Mouse (Mus musculus): ENCODE results near the gene Nfrkb. TPM values are rescaled to one million over a fixed set of nuclear protein-coding genes. Genes with fewer than 3 reads are reported as not detected.
A peak's percentile ranks its signal among the peaks of the same experiment; 100 is the strongest.

Nfrkb gene
- polyA plus RNA-seq, 1 experiment from 2014 or later, result 25.8 TPM

GRCm38 (mm10) chr9:31384786-31385499 is 1.0 kb upstream of the Nfrkb start:
- Histone ChIP-seq H3K4me3 (no peak overlapping the region), H3K36me3 (0 out of 2 replicates have a peak, but pooled peaks cover 5% of the 10 kb centered on the region), H3K27ac (no peak overlapping the region), H3K9ac (no peak overlapping the region), H3K4me1 (peaks cover 10% of the 10 kb centered on the region; the same call in 1 of the 2 replicates), H3K4me2 (replicated peaks) (no peak overlapping the region; the same call in 1 of the 2 replicates), H3K9me3 (no peaks in the 10 kb centered on the region), H3K27me3 (no peaks in the 10 kb centered on the region)
- WGBS, result 86% methylated on average over 17 of the region's 17 CpGs
- ATAC-seq (ENCODE audit: insufficient number of reproducible peaks, insufficient read depth, low FRiP score, low TSS enrichment), result no peak

GRCm38 (mm10) chr9:31385500-31385869 is 507 bp upstream of the Nfrkb start:
- Histone ChIP-seq H3K36me3 (peaks cover 6% of the 10 kb centered on the region; the same call in 1 of the 2 replicates), H3K9ac (peak overlapping the region; percentile 83; the same call in 1 of the 2 replicates), H3K4me3 (peak overlapping the region; percentile 97), H3K4me1 (peaks cover 10% of the 10 kb centered on the region; the same call in 1 of the 2 replicates), H3K27ac (no peak overlapping the region), H3K27me3 (no peaks in the 10 kb centered on the region), H3K9me3 (no peaks in the 10 kb centered on the region), H3K4me2 (replicated peaks) (peak overlapping the region; percentile 83)
- ATAC-seq (ENCODE audit: insufficient number of reproducible peaks, insufficient read depth, low FRiP score, low TSS enrichment), result peak; percentile 36; the same call in 1 of the 2 replicates
- 25% methylated on average over 4 of the region's 4 CpGs for WGBS

- peak; percentile 83 for ATAC-seq (ENCODE audit: insufficient number of reproducible peaks, insufficient read depth, low FRiP score, low TSS enrichment)
- 10% methylated on average over 42 of the region's 44 CpGs for WGBS
- peak overlapping the region; percentile 41 for H3K27ac ChIP-seq
These were observed 582 bp downstream of the Nfrkb start for GRCm38 (mm10) chr9:31386368-31387180.

GRCm38 (mm10) chr9:31387206-31387605 is 1.2 kb downstream of the Nfrkb start:
- 90% methylated on average over 5 of the region's 5 CpGs for WGBS
- no peaks in the 10 kb centered on the region for H3K9me3 ChIP-seq
- no peak for ATAC-seq (ENCODE audit: insufficient number of reproducible peaks, insufficient read depth, low FRiP score, low TSS enrichment)
- H3K27ac ChIP-seq, result no peak overlapping the region
- H3K4me3 ChIP-seq, result peak overlapping the region; percentile 97; the same call in 1 of the 2 replicates
- no peaks in the 10 kb centered on the region for H3K27me3 ChIP-seq
- peaks cover 10% of the 10 kb centered on the region; the same call in 1 of the 2 replicates for H3K4me1 ChIP-seq
- H3K36me3 ChIP-seq, result peaks cover 23% of the 10 kb centered on the region
- peak overlapping the region; percentile 83 for H3K4me2 ChIP-seq (replicated peaks)
- H3K9ac ChIP-seq, result no peak overlapping the region

More at GRCm38 (mm10) chr9:31386368-31387180, 582 bp downstream of the Nfrkb start:
- H3K9ac ChIP-seq, result peak overlapping the region; percentile 83
- H3K9me3 ChIP-seq, result no peaks in the 10 kb centered on the region
- peaks cover 16% of the 10 kb centered on the region for H3K36me3 ChIP-seq
- H3K27me3 ChIP-seq, result no peaks in the 10 kb centered on the region
- peak overlapping the region; percentile 83 for H3K4me2 ChIP-seq (replicated peaks)
- H3K4me3 ChIP-seq, result peak overlapping the region; percentile 97
- peaks cover 10% of the 10 kb centered on the region; the same call in 1 of the 2 replicates for H3K4me1 ChIP-seq

- no peaks in the 10 kb centered on the region for H3K27me3 ChIP-seq
- H3K4me3 ChIP-seq, result no peak overlapping the region
- no peak overlapping the region for H3K27ac ChIP-seq
- no peaks in the 10 kb centered on the region for H3K4me1 ChIP-seq
- peaks cover 88% of the 10 kb centered on the region for H3K36me3 ChIP-seq
- H3K4me2 ChIP-seq (replicated peaks), result no peak overlapping the region
- no peaks in the 10 kb centered on the region for H3K9me3 ChIP-seq
- H3K9ac ChIP-seq, result no peak overlapping the region
- 51% methylated on average over 4 of the region's 4 CpGs for WGBS
- ATAC-seq (ENCODE audit: insufficient number of reproducible peaks, insufficient read depth, low FRiP score, low TSS enrichment), result no peak
These were observed 14.4 kb downstream of the Nfrkb start for GRCm38 (mm10) chr9:31400441-31400840.

GRCm38 (mm10) chr9:31404311-31404710 is 18.3 kb downstream of the Nfrkb start:
- H3K36me3 ChIP-seq, result peaks cover 85% of the 10 kb centered on the region
- H3K9ac ChIP-seq, result no peak overlapping the region
- no peaks in the 10 kb centered on the region for H3K27me3 ChIP-seq
- no peak overlapping the region for H3K4me2 ChIP-seq (replicated peaks)
- no peak overlapping the region for H3K4me3 ChIP-seq
- H3K27ac ChIP-seq, result no peak overlapping the region
- no peaks in the 10 kb centered on the region for H3K9me3 ChIP-seq
- ATAC-seq (ENCODE audit: insufficient number of reproducible peaks, insufficient read depth, low FRiP score, low TSS enrichment), result no peak
- H3K4me1 ChIP-seq, result no peaks in the 10 kb centered on the region
- 90% methylated on average over 2 of the region's 2 CpGs for WGBS

GRCm38 (mm10) chr9:31405217-31405616 is 19.2 kb downstream of the Nfrkb start:
- Histone ChIP-seq H3K9ac (no peak overlapping the region), H3K4me3 (no peak overlapping the region), H3K27ac (no peak overlapping the region), H3K36me3 (peaks cover 85% of the 10 kb centered on the region), H3K4me1 (no peaks in the 10 kb centered on the region), H3K27me3 (no peaks in the 10 kb centered on the region), H3K9me3 (no peaks in the 10 kb centered on the region), H3K4me2 (replicated peaks) (no peak overlapping the region)
- WGBS, result 62% methylated on average over 6 of the region's 6 CpGs
- ATAC-seq (ENCODE audit: insufficient number of reproducible peaks, insufficient read depth, low FRiP score, low TSS enrichment), result no peak

- Histone ChIP-seq H3K4me3 (no peak overlapping the region), H3K36me3 (peaks cover 84% of the 10 kb centered on the region), H3K9me3 (no peaks in the 10 kb centered on the region), H3K4me1 (no peaks in the 10 kb centered on the region), H3K9ac (no peak overlapping the region), H3K4me2 (replicated peaks) (no peak overlapping the region), H3K27me3 (no peaks in the 10 kb centered on the region), H3K27ac (no peak overlapping the region)
- WGBS, result 93% methylated on average over 4 of the region's 4 CpGs
- no peak for ATAC-seq (ENCODE audit: insufficient number of reproducible peaks, insufficient read depth, low FRiP score, low TSS enrichment)
These were observed 26.2 kb downstream of the Nfrkb start for GRCm38 (mm10) chr9:31412165-31412564.

- no peak overlapping the region for H3K9ac ChIP-seq
These were observed 32.8 kb downstream of the Nfrkb start for GRCm38 (mm10) chr9:31418821-31419220.

GRCm38 (mm10) chr9:31422143-31422542 is 36.2 kb downstream of the Nfrkb start:
- no peak for ATAC-seq (ENCODE audit: insufficient number of reproducible peaks, insufficient read depth, low FRiP score, low TSS enrichment)
- Histone ChIP-seq H3K27ac (no peak overlapping the region), H3K9ac (no peak overlapping the region), H3K4me1 (no peaks in the 10 kb centered on the region), H3K27me3 (no peaks in the 10 kb centered on the region), H3K4me2 (replicated peaks) (no peak overlapping the region), H3K4me3 (no peak overlapping the region), H3K9me3 (no peaks in the 10 kb centered on the region), H3K36me3 (peaks cover 63% of the 10 kb centered on the region)
- WGBS, result 91% methylated on average over 5 of the region's 5 CpGs

More at GRCm38 (mm10) chr9:31418821-31419220, 32.8 kb downstream of the Nfrkb start:
- no peaks in the 10 kb centered on the region for H3K9me3 ChIP-seq
- 97% methylated on average over 1 of the region's 1 CpGs for WGBS
- peaks cover 85% of the 10 kb centered on the region for H3K36me3 ChIP-seq
- H3K27me3 ChIP-seq, result no peaks in the 10 kb centered on the region
- H3K4me3 ChIP-seq, result no peak overlapping the region
- no peak overlapping the region for H3K4me2 ChIP-seq (replicated peaks)
- H3K27ac ChIP-seq, result no peak overlapping the region
- no peaks in the 10 kb centered on the region for H3K4me1 ChIP-seq
- ATAC-seq (ENCODE audit: insufficient number of reproducible peaks, insufficient read depth, low FRiP score, low TSS enrichment), result no peak

GRCm38 (mm10) chr9:31428971-31429370 is 43.0 kb downstream of the Nfrkb start:
- no peak for ATAC-seq (ENCODE audit: insufficient number of reproducible peaks, insufficient read depth, low FRiP score, low TSS enrichment)
- Histone ChIP-seq H3K4me3 (no peak overlapping the region), H3K9ac (no peak overlapping the region), H3K27me3 (no peaks in the 10 kb centered on the region), H3K4me2 (replicated peaks) (no peak overlapping the region), H3K4me1 (no peaks in the 10 kb centered on the region), H3K9me3 (no peaks in the 10 kb centered on the region), H3K36me3 (peaks cover 5% of the 10 kb centered on the region), H3K27ac (no peak overlapping the region)
- WGBS, result 77% methylated on average over 7 of the region's 7 CpGs

All from embryonic facial prominence, embryonic 12.5 days (tissue).